Mouse (Mus musculus) myocyte (in vitro differentiated cells): ENCODE measurements around the gene Lfng. TPM values are rescaled to one million over a fixed set of nuclear protein-coding genes. Genes with fewer than 3 reads are reported as not detected.

ENCODE experiments used
- H3K27me3 ChIP-seq: one replicate; pipeline ENCODE4 v1.6.1; 2011; ENCODE audit not compliant: control insufficient read depth, insufficient read depth, insufficient read length
- H3K36me3 ChIP-seq: one replicate; pipeline ENCODE4 v1.6.1; 2011; ENCODE audit not compliant: control insufficient read depth, insufficient read depth
- H3K4me2 ChIP-seq: one replicate; pipeline ENCODE4 v1.6.1; 2011; ENCODE audit warnings: low read depth, control low read depth
- H3K4me3 ChIP-seq: one replicate; pipeline ENCODE4 v1.5.1; 2011; ENCODE audit warnings: mild to moderate bottlenecking, control low read depth, moderate library complexity
- H3K79me2 ChIP-seq: one replicate; pipeline ENCODE4 v1.6.1; 2011; ENCODE audit not compliant: control insufficient read depth, insufficient read depth
- H3ac ChIP-seq: one replicate; pipeline ENCODE4 v1.6.1; 2011; ENCODE audit not compliant: control insufficient read depth, insufficient read length
- CEBPB ChIP-seq: IDR thresholded peaks from 2 replicates; pipeline ENCODE4 v1.6.1; 2011; ENCODE audit warnings: mild to moderate bottlenecking, moderate library complexity; ENCODE audit not compliant: poor library complexity, insufficient read depth, severe bottlenecking
- E2F4 ChIP-seq: IDR thresholded peaks from one replicate; pipeline ENCODE4 v1.6.1; 2011; ENCODE audit warnings: mild to moderate bottlenecking, control low read depth, moderate library complexity; ENCODE audit not compliant: insufficient read depth
- MAX ChIP-seq: IDR thresholded peaks from one replicate; pipeline ENCODE4 v1.6.1; 2011; ENCODE audit warnings: low read depth, mild to moderate bottlenecking, control low read depth
- MYOD1 ChIP-seq, 3 experiments: IDR thresholded peaks; one replicate each; pipeline ENCODE4 v1.6.1; 2011; ENCODE audit warnings: control low read depth in 2 of 3, low read depth in 2 of 3, mild to moderate bottlenecking in 2 of 3, moderate library complexity in 1 of 3; ENCODE audit not compliant: insufficient read length in 2 of 3, control insufficient read depth in 1 of 3
- MYOG ChIP-seq, 3 experiments: IDR thresholded peaks; one replicate each; pipeline ENCODE4 v1.6.1; 2011; ENCODE audit warnings: control low read depth in 2 of 3, low read depth in 2 of 3, mild to moderate bottlenecking in 2 of 3; ENCODE audit not compliant: insufficient read length in 2 of 3, control insufficient read depth in 1 of 3, insufficient read depth in 1 of 3
- POLR2A ChIP-seq: IDR thresholded peaks from one replicate; pipeline ENCODE4 v1.6.1; 2011; ENCODE audit warnings: low read depth, mild to moderate bottlenecking, control low read depth, moderate library complexity; ENCODE audit not compliant: insufficient read length
- POLR2AphosphoS2 ChIP-seq: IDR thresholded peaks from one replicate; pipeline ENCODE4 v1.6.1; 2011; ENCODE audit warnings: low read depth, control low read depth; ENCODE audit not compliant: insufficient read length
- REST ChIP-seq: IDR thresholded peaks from one replicate; pipeline ENCODE4 v1.6.1; 2011; ENCODE audit warnings: mild to moderate bottlenecking, control low read depth, moderate library complexity; ENCODE audit not compliant: insufficient read depth, insufficient read length
- SRF ChIP-seq: IDR thresholded peaks from one replicate; pipeline ENCODE4 v1.6.1; 2011; ENCODE audit warnings: low read depth; ENCODE audit not compliant: control insufficient read depth, insufficient read length
- TCF12 ChIP-seq: IDR thresholded peaks from one replicate; pipeline ENCODE4 v1.6.1; 2011; ENCODE audit warnings: mild to moderate bottlenecking, control low read depth; ENCODE audit not compliant: poor library complexity, insufficient read depth, severe bottlenecking
- TCF3 ChIP-seq: IDR thresholded peaks from one replicate; pipeline ENCODE4 v1.6.1; 2011; ENCODE audit warnings: low read depth, control low read depth; ENCODE audit not compliant: insufficient read length
- USF1 ChIP-seq: IDR thresholded peaks from one replicate; pipeline ENCODE4 v1.6.1; 2011; ENCODE audit warnings: low read depth, mild to moderate bottlenecking, control low read depth, moderate library complexity
- polyA plus RNA-seq: library from polyadenylated mRNA; unstranded; fragments of >200 nt; fragmentation: generic; extraction: Trizol; gene quantifications from one replicate; pipeline ENCODE4 v1.2.1, GENCODE M21; 2012; ENCODE audit warnings: missing spikeins

The Lfng gene
- polyA plus RNA-seq, 1 experiment: 3.1 TPM

GRCm38 (mm10) chr5:140619895-140620736 lies 13.0 kb downstream of the Lfng start:
- Histone ChIP-seq H3K79me2 (no peaks in the 10 kb centered on the region), H3K4me2 (peak overlapping the region; percentile 6), H3ac (no peak overlapping the region), H3K36me3 (no peaks in the 10 kb centered on the region), H3K27me3 (no peaks in the 10 kb centered on the region), H3K4me3 (no peak overlapping the region)
- no peak for TF ChIP-seq MYOG (IDR thresholded peaks at IDR 0.05; ENCODE audit: control insufficient read depth in 1 of 3, insufficient read depth in 1 of 3, insufficient read length in 2 of 3, low read depth in 2 of 3)
- no peak for TF ChIP-seq TCF3
- TF ChIP-seq REST: no peak
- TF ChIP-seq CEBPB: no peak
- no peak for TF ChIP-seq MYOD1 (IDR thresholded peaks at IDR 0.05; ENCODE audit: control insufficient read depth in 1 of 3, insufficient read length in 2 of 3, low read depth in 2 of 3)
- TF ChIP-seq MAX: no peak
- no peak for TF ChIP-seq USF1
- no peak for TF ChIP-seq TCF12
- TF ChIP-seq POLR2A: no peak
- TF ChIP-seq POLR2AphosphoS2: no peak
- TF ChIP-seq SRF: no peak
- no peak for TF ChIP-seq E2F4

GRCm38 (mm10) chr5:140621092-140621491 lies 14.0 kb downstream of the Lfng start:
- H3ac ChIP-seq: no peak overlapping the region
- no peak overlapping the region for H3K4me2 ChIP-seq
- no peaks in the 10 kb centered on the region for H3K79me2 ChIP-seq
- no peaks in the 10 kb centered on the region for H3K36me3 ChIP-seq
- TF ChIP-seq TCF3 (no peak), POLR2AphosphoS2 (no peak), E2F4 (no peak), CEBPB (no peak), SRF (no peak), REST (no peak), MYOD1 (IDR thresholded peaks at IDR 0.05; ENCODE audit: control insufficient read depth in 1 of 3, insufficient read length in 2 of 3, low read depth in 2 of 3) (no peak), MAX (no peak), MYOG (IDR thresholded peaks at IDR 0.05; ENCODE audit: control insufficient read depth in 1 of 3, insufficient read depth in 1 of 3, insufficient read length in 2 of 3, low read depth in 2 of 3) (no peak), TCF12 (no peak), POLR2A (no peak), USF1 (no peak)
- H3K27me3 ChIP-seq: no peaks in the 10 kb centered on the region
- no peak overlapping the region for H3K4me3 ChIP-seq

GRCm38 (mm10) chr5:140621517-140621916 lies 14.4 kb downstream of the Lfng start:
- H3ac ChIP-seq: no peak overlapping the region
- no peaks in the 10 kb centered on the region for H3K36me3 ChIP-seq
- H3K4me3 ChIP-seq: no peak overlapping the region
- H3K4me2 ChIP-seq: no peak overlapping the region
- H3K27me3 ChIP-seq: no peaks in the 10 kb centered on the region
- no peaks in the 10 kb centered on the region for H3K79me2 ChIP-seq
- TF ChIP-seq MAX (no peak), REST (no peak), POLR2AphosphoS2 (no peak), TCF12 (no peak), USF1 (no peak), SRF (no peak), TCF3 (no peak), MYOG (IDR thresholded peaks at IDR 0.05; ENCODE audit: control insufficient read depth in 1 of 3, insufficient read depth in 1 of 3, insufficient read length in 2 of 3, low read depth in 2 of 3) (no peak), MYOD1 (IDR thresholded peaks at IDR 0.05; ENCODE audit: control insufficient read depth in 1 of 3, insufficient read length in 2 of 3, low read depth in 2 of 3) (no peak), CEBPB (no peak), E2F4 (no peak), POLR2A (no peak)

DNA sequence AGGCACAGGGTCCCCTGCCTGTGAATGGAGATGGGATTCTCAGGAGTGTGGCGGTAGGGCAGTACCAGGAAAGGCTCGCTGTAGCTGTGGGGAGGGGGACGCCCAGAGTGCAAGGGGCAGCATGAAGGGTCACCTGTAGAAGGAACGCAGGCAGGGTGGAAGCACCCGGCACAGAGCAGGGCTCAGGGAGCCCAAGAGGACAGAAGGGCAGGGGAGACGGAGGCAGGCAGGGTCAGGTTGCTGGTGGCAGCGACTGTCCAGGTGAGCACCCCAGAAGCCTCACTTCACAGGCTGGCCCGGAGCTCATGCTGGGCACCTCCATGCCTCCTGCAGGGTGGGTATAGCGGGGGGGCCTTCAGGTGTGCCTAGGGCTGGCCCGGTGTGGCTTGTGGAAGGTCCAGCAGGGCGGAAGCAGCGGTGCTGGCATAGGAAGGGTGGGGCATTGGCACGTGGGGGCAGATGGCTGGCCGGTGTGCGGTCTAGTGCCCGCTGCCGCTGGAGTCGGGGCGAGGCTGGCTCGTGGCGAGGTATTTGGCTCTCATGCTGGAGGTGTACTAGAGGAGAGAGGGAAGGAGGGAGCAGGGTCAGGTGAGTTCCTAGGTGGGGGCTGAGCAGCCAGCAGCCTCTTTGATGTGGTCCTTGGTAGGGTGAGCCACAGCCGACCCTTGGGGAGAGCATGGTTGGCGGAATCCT lies 16.0 kb downstream of the Lfng start:
- Histone ChIP-seq H3K4me2 (no peak overlapping the region), H3ac (no peak overlapping the region), H3K36me3 (no peaks in the 10 kb centered on the region), H3K4me3 (no peak overlapping the region), H3K79me2 (no peaks in the 10 kb centered on the region), H3K27me3 (no peaks in the 10 kb centered on the region)
- no peak for TF ChIP-seq USF1
- no peak for TF ChIP-seq SRF
